Mouse (Mus musculus) thymus, postnatal 25 days (tissue): ENCODE measurements at regions not wholly inside any gene's neighbourhood (a gene's known extent, or its start where the extent isn't known, plus 50 kb on each side); places are given as distances from the start of the nearest gene placed in this dataset.

Source experiments
- DNase-seq: peaks from one replicate; pipeline ENCODE4 v3.0.0; 2022

DNA sequence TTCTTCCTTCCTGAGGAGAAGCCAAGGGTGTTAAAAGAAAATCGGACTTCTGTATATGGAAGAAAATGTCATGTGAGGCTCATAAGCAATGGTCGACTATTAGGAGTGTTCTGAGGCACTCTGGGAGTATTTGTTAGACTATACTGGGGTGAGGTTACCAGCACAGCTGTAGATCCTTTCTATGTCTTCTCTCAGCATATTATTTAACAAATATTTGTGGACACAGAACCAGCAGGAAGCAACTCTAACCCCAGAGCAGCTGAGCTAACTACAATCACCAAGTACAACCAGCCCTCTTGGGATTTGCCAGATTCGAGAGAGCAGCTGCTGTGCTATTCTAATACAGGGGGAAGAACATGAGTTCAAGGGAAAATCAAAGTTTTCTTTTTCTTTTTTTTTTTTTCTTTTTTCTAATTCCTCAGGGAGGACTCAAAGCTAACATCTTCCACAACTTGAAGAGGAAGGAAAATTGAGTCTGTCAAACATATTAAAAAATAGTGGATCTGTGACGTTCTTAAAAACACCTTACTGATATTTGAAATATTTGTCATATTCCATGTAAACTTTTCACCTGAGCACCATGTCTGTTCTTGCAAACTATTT lies 933.3 kb upstream of the Cited2 start:
- DNase-seq, result no peak

DNA sequence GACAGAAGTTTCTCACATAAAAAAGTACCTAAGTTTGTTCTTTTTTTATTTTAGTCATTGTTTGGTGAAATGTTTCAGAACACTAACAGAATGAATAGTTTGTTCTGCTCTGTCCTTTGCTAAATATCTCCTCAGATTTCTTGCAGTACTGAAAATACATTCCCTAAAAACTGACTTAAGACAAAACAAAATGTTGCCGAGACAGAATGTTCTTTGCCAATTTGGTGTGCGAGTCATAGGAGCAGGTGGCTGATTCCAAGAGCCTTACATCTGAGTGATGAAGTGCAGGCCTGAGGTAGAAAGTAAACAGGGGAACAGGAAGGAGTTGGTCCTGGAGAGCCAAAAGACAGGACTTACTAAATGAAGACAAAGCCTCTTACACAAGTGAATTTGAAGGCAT lies 919.0 kb upstream of the Cited2 start:
- no peak for DNase-seq

DNA sequence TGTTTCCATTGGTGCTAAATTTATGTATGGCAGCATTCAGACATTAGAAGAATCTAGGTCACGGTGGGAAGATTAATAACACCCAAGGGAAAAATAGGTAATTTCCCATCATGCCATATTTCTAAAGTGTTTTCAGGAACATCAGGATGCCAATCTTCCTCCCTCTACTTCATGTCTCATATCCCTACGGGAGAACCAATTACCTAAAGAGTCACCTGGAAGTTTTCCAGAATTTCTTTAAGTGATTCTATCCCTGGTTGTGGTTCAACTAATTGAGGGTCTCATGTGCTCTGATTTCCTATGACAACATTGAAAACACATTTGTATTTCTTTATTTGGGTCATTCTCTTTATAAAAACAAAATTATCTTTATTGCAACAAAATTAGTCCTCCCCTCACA lies 912.3 kb upstream of the Cited2 start:
- no peak for DNase-seq

DNA sequence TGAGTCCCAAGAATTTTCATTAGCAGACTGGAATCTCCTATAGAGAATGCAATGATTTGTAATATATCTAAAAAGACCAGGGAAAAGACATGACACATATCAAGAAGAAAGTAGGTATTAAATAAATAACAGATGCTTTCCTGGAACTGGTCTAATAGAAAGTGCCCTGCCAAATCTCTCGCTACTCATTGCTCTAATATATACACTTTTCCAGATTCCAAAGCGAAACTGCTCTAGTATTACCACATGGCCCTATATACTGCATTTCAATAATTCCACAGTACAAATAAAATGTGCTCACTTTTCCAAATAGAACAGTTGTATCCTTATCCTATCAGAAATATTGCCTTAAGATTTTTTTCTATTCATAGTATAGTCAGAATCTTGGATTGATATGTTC lies 909.0 kb upstream of the Cited2 start:
- no peak for DNase-seq

DNA sequence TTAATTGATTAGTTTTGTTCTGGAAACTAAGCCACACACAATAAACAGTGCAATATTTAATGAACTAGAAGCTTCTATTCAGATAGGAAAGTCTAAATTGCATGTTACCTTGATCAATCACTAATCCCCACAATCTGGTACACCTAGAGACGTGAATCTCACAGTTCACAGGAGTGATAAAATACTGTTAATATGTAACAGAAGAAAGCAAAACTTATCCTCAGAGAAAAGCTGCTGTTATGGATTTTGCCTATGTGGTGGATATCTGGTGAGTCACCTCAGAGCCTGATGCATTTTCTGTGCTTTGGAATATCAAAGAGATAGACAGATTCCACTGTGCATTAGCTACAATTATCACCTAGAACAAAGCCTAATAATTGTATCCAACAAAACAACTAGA lies 861.5 kb upstream of the Cited2 start:
- no peak for DNase-seq

DNA sequence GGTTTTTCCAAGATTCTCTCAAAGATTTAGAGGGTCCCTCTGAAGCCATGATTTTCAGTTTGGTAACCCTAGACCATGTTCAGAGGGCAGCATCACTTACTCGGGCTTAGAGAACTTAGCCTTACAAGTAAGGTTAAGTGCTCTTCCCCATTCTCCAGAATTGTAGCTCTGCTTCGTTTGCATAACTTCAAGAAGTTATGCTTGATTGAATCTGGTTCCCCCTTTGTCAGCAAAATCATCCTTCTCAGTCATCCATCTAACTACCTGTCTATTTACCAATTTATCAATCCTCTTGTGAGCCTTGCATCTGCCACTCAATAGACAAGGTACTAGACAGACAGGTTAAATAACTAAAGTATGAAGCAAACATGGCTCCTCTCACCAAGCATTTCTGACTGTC lies 856.1 kb upstream of the Cited2 start:
- no peak for DNase-seq

DNA sequence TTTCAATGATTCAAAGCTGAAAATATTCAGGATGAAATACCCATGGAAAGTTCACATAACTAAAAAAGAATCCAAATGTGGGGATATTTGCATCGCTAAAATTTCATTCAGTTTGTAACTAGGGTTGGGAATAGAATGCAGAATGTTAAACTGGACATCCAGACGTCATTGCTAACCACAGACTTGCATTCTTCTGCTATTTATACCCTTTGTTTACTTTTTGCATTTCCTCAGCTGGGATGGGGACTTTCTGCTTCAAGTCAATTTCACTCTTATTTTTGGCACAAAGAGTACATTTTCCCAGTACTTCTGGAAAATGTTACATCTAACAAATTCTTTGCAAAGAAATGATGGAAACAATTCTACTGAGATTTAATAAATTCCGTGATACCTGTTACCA lies 848.9 kb upstream of the Cited2 start:
- DNase-seq, result no peak

DNA sequence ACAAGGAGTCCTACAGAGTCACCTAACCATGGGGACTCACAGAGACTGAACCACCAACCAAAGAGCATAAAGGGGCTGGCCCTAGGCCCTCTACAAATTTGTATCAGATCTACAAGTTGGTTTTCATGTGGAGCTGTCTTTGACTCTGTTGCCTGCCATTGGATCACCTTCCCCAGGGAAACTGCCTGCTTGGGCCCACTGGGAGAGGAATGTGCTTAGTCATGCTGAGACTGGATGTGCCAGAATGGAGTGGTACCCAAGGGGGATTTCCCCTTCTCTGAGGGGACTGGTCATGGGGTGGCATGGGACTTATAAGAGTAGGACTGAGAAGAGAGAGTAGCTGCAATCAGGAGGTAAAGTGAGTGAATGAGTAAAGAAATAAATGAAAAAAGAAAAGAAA lies 844.8 kb upstream of the Cited2 start:
- DNase-seq, result no peak

DNA sequence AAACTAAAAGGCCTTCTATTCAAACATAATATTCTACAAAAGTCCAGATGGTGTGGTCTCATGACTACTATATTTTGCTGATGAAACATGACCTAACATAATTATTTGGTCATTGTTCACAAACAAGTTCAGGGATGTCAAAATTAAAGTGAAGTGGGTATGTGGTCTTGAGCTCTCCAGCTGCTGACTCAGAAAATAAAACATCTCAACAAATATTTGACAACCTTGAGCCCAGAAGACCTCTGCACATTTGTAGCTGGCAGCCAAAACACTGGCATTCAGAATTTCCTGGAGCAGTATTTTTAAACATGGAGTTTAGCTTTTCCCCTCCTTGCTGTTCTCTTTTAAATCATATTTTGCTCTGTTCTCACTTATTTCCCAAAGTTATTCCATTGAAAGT lies 829.7 kb upstream of the Cited2 start:
- DNase-seq, result no peak

DNA sequence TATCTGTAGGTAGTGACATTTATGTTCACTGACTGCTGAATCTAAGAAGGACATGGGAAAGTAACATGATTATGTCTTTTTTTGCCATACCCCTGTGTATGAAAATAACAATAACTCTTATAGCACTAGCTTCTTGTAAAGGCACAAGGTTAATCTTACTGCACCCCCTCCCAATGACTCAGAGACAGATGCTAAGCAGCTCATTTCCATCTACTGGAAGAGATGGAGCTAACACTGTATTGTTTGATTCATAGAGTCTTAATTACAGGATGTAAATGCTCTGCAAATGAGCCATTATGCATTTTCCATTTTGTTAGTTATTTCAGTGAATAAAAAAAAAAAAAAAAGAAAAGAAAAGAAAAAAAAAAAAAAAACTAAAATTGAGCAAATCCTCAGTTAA lies 827.7 kb upstream of the Cited2 start:
- no peak for DNase-seq

DNA sequence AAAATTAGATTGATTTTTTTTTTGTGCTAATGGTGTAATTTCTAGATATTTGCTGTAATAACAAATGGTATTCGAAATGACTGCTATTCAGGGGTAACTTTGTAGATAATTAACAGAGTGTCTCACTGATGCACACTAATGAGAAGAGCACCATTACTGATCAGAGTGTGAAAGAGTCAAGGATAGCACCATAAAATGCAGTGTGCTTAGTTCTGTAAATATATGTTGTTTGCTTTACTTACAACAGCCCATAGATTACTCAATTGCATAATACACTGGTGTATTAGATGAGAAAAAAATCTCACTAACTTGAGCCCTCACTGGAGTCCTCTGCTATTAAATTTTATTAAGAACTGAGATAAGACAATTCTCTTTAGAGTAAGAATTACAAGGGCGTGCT lies 800.1 kb upstream of the Cited2 start:
- DNase-seq, result no peak

DNA sequence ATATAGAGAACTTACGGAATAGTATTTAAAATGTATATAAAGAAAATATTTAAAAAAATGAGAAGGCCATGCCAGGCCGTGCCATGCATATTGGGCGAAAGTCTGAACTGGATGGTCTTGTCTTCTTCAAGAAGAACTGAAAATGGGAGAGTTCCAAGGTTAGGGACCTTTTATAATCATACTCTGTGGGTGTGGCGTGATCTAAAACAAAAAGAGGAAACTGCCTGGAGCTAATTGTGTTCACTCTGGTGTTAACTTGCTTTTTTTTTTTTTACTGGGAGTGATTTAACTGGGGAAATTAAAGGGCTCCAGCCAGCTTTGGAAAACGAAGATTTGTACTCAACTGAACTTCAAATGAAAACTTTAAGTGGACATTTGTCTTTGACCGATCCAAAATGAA lies 799.2 kb upstream of the Cited2 start:
- DNase-seq, result no peak

DNA sequence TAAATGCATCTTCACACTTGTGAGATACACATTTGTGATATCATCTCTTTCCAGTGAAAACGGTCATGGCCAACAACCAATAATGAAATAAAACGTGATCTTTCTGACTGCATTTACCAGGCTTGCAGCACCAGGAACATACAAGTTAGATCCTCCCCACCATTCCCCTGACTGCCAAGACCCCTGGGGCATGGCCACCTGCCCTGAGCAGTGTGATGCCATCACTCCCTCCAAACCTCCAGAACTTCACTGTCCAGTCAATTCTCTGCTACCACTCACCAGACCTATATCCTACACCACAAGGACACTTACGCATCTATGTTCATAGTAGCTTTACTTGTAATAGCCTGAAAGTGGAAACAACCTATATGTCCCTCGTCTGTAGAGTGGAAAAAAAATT lies 785.3 kb upstream of the Cited2 start:
- DNase-seq, result no peak

DNA sequence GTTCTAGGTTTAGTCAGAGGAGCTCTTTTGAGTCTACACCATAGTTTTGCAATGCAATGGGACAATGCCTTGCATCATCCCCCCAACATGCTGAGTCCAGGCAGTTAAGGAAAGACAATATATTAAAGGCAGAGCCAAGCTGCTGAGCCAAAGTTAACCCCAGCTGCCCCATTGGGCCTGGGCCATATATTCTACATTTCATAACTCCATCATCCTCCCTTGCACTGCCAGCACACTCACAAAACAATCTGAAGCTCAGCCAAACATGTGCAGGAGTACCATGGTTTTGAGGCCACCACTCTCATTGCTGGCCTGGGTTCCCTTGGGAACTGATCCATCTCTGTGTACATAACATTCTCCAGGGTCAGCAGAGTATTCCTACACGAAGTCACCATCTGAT lies 771.4 kb upstream of the Cited2 start:
- no peak for DNase-seq

DNA sequence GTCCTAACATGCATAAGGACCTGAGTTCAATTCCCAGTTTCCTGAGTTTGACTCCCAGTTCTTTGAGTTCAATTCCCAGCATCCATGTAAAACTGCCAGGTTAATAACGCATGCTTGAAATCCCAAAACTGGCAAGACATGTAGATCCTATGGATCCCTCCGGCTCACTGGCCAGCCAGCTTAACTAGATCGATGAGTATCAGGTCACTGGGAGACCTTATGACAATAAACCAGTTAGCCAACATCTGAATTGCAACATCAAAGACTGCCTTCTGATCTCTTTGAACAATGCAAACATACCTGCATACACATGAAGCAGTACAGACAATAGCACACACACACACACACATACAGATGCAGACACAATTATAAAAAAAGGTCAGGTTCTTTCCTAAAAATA lies 762.0 kb upstream of the Cited2 start:
- no peak for DNase-seq

DNA sequence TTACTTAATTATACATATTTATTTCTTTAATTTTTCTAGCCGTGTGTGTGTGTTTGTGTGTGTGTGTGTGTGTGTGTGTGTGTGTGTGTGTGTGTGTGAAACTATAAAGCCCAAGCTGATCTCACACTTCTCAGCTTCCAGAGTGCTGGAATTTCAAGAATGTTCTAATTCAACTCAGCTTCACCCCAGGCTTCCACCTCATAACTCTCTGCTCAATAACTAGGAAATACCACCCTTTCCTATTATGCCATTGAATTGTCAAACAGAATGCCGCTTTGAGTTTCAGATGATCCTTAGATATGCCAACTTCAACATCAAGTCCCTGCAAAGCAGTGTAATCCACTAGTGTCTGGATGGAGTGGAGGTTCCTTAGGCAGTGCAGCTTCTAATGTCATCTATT lies 760.6 kb upstream of the Cited2 start:
- no peak for DNase-seq

DNA sequence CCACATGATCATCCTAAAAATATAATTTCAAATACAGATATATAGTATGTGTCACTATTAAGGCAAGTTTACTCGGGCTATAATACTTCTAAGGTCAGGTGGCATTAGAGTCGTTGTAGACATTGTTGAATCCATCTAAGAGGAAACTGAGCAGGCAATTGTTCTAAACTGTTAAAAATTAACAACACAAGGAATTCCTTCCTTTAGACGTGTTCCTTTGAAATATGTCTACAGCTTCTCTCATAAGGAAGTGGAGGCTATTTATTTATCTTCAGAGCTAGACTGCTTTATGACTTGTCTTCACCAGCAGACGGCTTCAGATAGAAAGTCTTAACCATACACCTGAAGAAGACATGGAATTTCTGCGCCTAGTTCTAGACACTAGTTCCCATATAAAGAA lies 744.2 kb upstream of the Cited2 start:
- no peak for DNase-seq

DNA sequence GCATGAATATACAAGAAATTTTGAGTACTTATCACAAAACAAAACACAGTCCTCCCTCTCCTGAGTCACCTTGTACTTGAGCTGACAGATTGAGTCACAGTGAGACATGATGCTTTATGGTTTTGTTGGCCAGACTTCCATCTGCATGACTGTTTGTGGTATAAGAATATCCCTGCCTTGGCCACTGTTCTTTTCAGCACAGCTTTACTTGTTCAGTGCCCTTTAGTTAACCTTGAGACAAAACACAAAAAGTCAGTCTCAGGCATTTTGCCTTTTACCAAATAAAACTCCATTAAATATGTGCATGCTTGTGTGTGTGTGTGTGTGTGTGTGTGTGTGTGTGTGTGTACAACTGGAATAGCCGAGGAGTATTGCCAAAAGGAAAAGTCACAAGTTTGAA lies 732.8 kb upstream of the Cited2 start:
- DNase-seq, result no peak

DNA sequence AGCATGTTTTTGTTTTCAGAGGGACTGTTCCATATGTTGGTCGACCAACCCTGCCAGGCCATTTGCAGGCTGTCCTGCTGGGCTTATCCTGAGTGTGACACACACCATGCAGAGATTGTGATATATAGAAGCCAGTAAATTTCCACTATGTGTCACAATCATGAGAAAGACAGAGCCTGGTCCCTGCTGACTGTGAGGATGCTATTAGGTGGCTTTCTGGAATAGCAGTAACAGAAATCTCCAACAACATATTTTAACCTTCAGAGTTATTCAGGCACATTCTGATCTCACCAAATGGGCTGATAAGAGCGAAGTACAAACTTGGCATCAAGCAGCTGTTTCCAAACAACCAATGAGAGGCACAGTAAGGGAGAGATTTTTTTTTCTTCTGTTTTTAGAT lies 729.2 kb upstream of the Cited2 start:
- DNase-seq, result no peak

DNA sequence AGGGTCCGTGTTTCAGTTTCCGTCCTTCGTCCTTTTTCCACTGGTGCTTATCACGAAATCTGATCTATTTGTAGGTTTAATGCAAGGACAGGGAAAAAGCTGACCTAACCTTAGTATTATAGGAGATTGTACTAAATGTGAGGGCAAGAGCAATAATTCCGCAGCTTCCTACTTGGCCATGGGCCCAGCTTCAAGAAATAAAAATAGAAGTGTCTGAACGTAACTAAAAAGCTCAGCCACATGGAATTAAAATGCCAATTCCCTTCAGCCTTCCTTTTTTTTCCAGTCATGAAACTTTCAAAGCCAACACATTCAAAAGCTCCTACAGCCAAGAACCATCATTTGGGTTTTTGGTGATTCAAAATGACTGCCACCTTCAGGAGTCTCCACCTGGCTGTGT lies 728.5 kb upstream of the Cited2 start:
- no peak for DNase-seq

DNA sequence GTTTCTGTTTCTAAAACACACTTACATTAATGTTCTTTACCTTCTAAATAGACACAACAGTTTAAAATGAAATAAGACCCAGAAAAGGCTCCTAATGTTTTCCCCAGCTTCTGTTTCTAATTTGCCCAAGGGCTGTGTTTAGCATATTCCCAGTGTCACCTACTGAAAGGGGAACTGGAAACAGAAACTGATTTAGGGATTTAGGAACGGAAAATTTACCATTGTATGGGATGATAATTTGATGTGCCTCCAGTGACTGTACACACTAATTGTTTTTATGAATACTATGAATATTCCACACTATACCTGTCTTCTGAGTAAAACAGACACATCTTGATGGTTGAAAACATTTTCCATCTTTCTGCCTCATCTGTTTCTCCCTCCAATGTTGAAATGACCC lies 728.0 kb upstream of the Cited2 start:
- no peak for DNase-seq

DNA sequence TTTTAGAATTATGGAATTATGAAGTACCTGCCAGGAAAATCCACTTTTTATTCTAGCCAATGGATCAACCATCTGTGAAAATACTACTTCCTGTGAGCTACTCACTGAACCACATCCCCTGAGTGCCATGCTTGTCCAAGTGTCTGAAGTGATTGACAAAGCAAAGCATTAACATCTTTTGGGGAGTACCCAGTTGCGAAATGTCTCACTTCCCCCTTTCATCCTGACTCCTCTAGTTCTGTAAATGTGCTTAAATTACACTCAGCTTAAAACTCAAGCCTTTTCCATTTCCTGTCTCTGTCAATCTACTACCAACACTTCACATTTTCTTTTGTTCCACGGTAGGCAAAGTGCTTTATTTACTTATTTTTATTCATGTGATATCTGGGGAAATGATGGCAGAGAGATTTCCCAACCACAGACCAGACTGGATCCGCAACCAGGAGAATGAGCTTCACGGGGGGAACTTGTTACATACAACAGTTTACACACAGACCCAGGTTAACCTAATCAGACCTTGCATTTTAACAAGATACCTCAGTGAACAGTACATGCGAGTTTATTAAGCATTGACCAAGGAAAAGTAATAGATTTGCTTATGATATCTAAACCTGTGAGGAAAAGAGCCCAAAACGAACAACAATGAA lies 726.1 kb upstream of the Cited2 start:
- DNase-seq, result no peak

DNA sequence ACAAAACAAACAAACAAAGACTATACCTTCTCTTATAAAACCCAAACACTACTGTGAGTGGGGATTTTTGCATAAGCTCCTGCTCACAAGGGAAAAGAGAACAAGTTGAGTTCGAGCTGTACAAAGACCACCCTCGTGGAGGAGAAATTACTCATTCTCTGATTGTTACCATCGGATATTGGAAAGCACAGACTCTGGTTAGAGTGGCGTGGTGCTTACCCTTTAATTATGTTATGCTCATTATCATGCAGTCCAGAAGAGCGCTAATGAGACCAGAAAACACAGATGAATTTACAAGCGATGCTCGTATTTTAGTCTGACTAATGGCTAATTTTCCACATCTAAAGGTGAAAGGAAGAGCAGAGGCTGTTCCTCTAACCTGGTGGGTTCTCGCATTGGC lies 721.7 kb upstream of the Cited2 start:
- no peak for DNase-seq

DNA sequence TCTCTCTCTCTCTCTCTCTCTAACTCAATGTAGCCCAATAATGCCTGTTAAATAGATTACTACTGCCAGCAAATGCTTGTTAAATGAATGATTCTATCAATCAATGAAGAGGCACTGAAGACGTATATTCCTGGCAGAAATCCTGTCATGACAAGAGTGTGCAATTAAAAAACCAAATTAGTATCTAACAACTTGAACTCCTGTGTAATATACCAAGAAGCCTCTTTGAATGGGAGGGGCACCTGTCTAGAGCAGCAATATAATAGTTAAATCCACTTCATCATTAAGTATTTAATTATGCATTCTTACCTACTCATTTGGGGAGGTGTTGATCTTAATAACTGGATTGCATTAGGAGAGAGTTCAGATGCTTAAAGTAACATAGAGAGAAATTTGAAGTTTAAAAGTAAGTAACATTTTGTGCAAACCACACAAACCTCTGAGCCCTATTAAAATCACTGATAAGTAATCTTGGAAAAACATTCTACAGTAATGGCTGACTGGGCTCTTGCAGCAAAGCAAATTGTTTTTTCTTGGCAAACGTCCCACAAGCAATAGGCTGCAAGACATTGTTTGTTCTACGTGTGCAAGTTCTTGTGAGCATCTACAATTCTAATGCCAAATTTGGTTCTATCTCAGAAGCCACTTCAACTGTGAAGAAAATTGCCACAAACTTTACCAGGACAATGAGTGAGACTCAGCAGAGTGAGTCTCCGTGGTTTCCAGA lies 719.7 kb upstream of the Cited2 start:
- no peak for DNase-seq

DNA sequence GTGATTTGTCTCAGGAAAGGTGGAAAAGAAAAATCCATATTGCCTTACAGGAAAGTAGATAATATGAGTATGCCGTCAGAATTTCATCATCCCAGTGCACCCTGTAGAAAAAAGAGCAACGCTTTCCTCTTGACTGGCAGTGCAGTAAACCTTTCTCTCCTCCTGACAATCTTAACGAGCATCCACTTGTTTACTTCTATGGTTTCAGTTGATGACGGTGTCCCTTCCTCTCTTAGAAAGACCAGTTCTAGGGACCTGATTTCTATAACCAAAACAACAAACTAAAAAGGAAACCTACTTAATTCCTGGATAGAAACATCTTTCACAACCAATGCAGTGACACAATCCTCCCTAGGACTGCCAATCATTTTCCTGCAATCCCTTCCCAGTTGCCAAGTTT lies 714.3 kb upstream of the Cited2 start:
- no peak for DNase-seq
